Mouse (Mus musculus): ENCODE measurements around the gene Ano6. TPM values are rescaled to one million over a fixed set of nuclear protein-coding genes. Genes with fewer than 3 reads are reported as not detected.

Ano6 gene
- polyA plus RNA-seq, 1 experiment from 2014 or later: 27.8 TPM

DNA sequence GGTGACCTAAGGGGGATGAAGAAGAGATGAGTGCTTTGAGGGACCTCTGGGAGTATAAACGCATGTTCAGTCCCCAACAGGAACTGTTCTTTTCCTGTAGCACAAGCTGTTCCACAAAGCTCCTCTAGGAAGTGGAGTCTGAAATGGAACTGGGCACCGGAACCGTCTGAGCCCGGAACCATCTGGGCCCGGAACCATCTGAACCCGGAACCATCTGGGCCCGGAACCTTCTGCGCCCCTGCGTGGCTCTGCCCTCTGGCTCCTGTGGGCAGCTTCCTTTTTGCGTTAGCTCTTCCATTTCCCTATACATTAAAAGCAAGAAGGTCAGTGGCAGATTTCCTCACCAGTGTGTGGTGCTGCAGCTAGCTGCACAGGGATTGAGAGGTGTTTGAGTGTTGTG lies 85.3 kb downstream of the Ano6 start:
- Histone ChIP-seq H3K4me1 (ENCODE audit: control insufficient read depth, insufficient read depth, low read length) (peaks cover 4% of the 10 kb centered on the region; the same call in 1 of the 2 replicates), H3K9me3 (ENCODE audit: control insufficient read depth, low read length) (no peaks in the 10 kb centered on the region), H3K9ac (replicated peaks; ENCODE audit: low read length) (no peak overlapping the region), H3K36me3 (ENCODE audit: control insufficient read depth, insufficient read depth, low read length) (no peaks in the 10 kb centered on the region), H3K4me3 (replicated peaks; ENCODE audit: low read depth, low read length) (no peak overlapping the region), H3K4me2 (ENCODE audit: low read length) (no peak overlapping the region), H3K27ac (replicated peaks; ENCODE audit: low read depth, low read length) (no peak overlapping the region), H3K27me3 (ENCODE audit: control insufficient read depth, insufficient read depth, low read length) (no peaks in the 10 kb centered on the region)
- ATAC-seq (ENCODE audit: low FRiP score, low TSS enrichment): no peak
- DNase-seq: no peak
- 94% methylated on average over 10 of the region's 10 CpGs for WGBS

DNA sequence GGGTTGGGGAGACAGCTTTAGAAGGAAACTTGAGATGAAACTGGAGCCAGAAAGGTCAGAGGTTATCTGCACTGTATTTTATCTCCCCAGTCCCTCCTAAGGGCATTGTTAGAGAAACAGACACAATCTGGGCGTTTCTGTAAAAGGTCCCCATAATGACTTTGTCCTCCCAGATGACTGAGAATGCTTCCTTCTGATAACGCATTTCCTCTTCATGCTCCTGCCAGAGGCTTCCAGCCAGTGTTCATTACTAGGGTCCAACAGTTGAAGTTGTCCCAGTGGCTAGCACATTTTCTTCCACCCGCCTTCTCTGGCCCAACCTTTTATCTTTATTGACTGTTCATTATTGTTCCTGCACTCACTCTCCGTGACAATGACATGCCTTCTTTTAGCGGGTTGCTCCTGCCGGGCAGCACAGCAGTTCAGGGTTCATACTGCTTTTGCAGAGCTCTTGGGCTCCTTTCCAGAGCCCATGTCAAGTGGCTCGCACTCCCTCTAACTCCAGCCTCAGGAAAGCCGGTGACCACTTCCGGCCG lies 90.0 kb downstream of the Ano6 start:
- ATAC-seq (ENCODE audit: low FRiP score, low TSS enrichment) (no peak), DNase-seq (no peak)
- 0 out of 2 replicates have a peak overlapping the region, but pooled peaks have one; percentile 8 for H3K27ac ChIP-seq (replicated peaks; ENCODE audit: low read depth, low read length)
- no peak overlapping the region for H3K9ac ChIP-seq (replicated peaks; ENCODE audit: low read length)
- no peaks in the 10 kb centered on the region for H3K9me3 ChIP-seq (ENCODE audit: control insufficient read depth, low read length)
- no peaks in the 10 kb centered on the region for H3K36me3 ChIP-seq (ENCODE audit: control insufficient read depth, insufficient read depth, low read length)
- peaks cover 4% of the 10 kb centered on the region; the same call in 1 of the 2 replicates for H3K4me1 ChIP-seq (ENCODE audit: control insufficient read depth, insufficient read depth, low read length)
- 52% methylated on average over 10 of the region's 10 CpGs for WGBS
- H3K4me3 ChIP-seq (replicated peaks; ENCODE audit: low read depth, low read length): no peak overlapping the region
- H3K27me3 ChIP-seq (ENCODE audit: control insufficient read depth, insufficient read depth, low read length): no peaks in the 10 kb centered on the region
- no peak overlapping the region for H3K4me2 ChIP-seq (ENCODE audit: low read length)

DNA sequence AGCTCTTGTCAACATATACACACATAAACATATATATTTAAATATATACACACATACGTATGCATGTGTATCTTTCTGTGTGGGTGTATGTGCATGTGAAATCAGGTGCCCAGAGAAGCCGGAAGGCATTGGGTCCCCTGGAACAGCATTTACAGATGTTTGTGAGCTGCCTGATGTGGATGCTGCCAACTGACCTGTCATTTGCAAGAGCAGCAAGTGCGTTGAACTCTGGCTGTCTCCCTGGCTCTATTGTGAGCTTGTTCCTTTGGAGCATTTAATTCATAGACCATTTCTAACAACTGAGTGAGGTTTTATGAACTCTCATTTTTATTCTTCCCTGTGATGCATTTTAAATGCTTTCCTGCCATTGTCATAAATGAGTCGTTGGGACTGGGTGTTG lies 91.8 kb downstream of the Ano6 start:
- DNase-seq: no peak
- H3K9me3 ChIP-seq (ENCODE audit: control insufficient read depth, low read length): no peaks in the 10 kb centered on the region
- H3K4me1 ChIP-seq (ENCODE audit: control insufficient read depth, insufficient read depth, low read length): peaks cover 8% of the 10 kb centered on the region
- H3K36me3 ChIP-seq (ENCODE audit: control insufficient read depth, insufficient read depth, low read length): no peaks in the 10 kb centered on the region
- ATAC-seq (ENCODE audit: low FRiP score, low TSS enrichment): no peak
- no peak overlapping the region for H3K4me3 ChIP-seq (replicated peaks; ENCODE audit: low read depth, low read length)
- no peaks in the 10 kb centered on the region for H3K27me3 ChIP-seq (ENCODE audit: control insufficient read depth, insufficient read depth, low read length)
- no peak overlapping the region for H3K4me2 ChIP-seq (ENCODE audit: low read length)
- no peak overlapping the region for H3K27ac ChIP-seq (replicated peaks; ENCODE audit: low read depth, low read length)
- H3K9ac ChIP-seq (replicated peaks; ENCODE audit: low read length): no peak overlapping the region
- WGBS: 90% methylated on average over 4 of the region's 4 CpGs

DNA sequence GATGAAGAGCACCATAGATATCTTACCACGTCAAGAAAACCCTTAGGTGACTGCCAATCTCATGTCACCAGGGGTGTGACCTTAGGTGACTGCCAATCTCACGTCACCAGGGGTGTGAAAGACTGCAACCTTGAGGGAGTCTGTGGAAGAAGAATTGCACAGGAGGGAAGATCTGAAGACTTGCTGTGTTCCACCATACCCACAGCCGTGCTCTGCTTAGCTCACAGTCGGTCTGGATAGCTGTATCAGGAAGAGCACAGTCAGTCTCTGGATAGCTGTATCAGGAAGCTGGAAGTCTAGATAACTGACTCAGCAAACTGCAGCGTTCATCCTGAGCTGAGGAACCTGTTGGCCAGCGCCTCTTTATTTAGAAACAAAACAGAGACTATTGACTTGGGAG lies 92.9 kb downstream of the Ano6 start:
- H3K4me2 ChIP-seq (ENCODE audit: low read length): no peak overlapping the region
- H3K9ac ChIP-seq (replicated peaks; ENCODE audit: low read length): no peak overlapping the region
- DNase-seq: no peak
- no peaks in the 10 kb centered on the region for H3K36me3 ChIP-seq (ENCODE audit: control insufficient read depth, insufficient read depth, low read length)
- no peak overlapping the region for H3K4me3 ChIP-seq (replicated peaks; ENCODE audit: low read depth, low read length)
- no peak overlapping the region for H3K27ac ChIP-seq (replicated peaks; ENCODE audit: low read depth, low read length)
- no peak for ATAC-seq (ENCODE audit: low FRiP score, low TSS enrichment)
- WGBS: 82% methylated on average over 6 of the region's 6 CpGs
- no peaks in the 10 kb centered on the region for H3K27me3 ChIP-seq (ENCODE audit: control insufficient read depth, insufficient read depth, low read length)
- peaks cover 11% of the 10 kb centered on the region for H3K4me1 ChIP-seq (ENCODE audit: control insufficient read depth, insufficient read depth, low read length)
- H3K9me3 ChIP-seq (ENCODE audit: control insufficient read depth, low read length): no peaks in the 10 kb centered on the region

DNA sequence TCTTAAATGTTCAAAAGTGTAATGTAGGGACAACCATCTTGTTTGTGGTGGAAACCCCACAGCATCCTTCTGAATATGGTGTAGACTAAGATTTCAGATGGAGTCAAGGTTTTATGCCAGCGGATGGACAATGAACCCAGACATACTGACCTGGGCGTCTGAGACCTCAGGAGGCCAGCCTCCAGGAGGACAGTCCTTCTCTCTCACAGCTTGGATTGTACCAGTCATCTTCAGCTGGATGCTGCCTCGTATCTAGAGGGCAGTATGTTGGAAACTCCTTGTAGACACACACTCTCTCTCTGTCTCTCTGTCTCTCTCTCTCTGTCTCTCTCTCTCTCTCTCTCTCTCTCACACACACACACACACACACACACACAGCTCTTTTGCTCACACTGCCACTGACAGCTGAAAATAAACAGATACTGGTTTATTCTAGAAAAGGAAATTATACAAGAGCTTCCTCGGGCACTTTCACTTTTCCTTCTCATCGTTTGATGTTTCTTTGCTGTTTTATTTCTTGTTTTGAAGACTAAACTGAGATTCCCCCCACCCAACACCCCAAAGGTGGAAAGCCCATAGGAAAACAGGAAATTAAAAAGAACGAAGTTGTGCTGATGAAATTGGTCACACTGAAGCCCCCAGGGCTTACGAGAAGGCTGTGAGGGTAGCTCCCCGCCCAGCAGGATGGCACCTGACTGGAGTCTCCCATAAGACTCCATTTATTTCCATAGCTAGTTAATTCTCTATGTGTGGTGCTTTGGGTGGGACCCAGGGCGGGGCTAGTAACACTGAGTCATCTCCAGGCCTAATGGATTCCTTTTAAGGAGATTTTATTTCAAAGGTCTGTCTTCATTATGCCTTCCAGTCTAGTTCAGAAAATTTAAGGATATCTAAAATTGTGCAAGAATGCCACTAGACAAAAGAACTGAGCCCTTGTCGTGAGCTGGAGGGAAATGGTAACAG lies 94.3 kb downstream of the Ano6 start:
- peaks cover 11% of the 10 kb centered on the region for H3K4me1 ChIP-seq (ENCODE audit: control insufficient read depth, insufficient read depth, low read length)
- 92% methylated on average over 10 of the region's 10 CpGs for WGBS
- no peaks in the 10 kb centered on the region for H3K27me3 ChIP-seq (ENCODE audit: control insufficient read depth, insufficient read depth, low read length)
- DNase-seq: no peak
- no peak overlapping the region for H3K4me2 ChIP-seq (ENCODE audit: low read length)
- no peak overlapping the region for H3K27ac ChIP-seq (replicated peaks; ENCODE audit: low read depth, low read length)
- no peak overlapping the region for H3K9ac ChIP-seq (replicated peaks; ENCODE audit: low read length)
- H3K4me3 ChIP-seq (replicated peaks; ENCODE audit: low read depth, low read length): no peak overlapping the region
- no peaks in the 10 kb centered on the region for H3K36me3 ChIP-seq (ENCODE audit: control insufficient read depth, insufficient read depth, low read length)
- H3K9me3 ChIP-seq (ENCODE audit: control insufficient read depth, low read length): no peaks in the 10 kb centered on the region
- no peak for ATAC-seq (ENCODE audit: low FRiP score, low TSS enrichment)

DNA sequence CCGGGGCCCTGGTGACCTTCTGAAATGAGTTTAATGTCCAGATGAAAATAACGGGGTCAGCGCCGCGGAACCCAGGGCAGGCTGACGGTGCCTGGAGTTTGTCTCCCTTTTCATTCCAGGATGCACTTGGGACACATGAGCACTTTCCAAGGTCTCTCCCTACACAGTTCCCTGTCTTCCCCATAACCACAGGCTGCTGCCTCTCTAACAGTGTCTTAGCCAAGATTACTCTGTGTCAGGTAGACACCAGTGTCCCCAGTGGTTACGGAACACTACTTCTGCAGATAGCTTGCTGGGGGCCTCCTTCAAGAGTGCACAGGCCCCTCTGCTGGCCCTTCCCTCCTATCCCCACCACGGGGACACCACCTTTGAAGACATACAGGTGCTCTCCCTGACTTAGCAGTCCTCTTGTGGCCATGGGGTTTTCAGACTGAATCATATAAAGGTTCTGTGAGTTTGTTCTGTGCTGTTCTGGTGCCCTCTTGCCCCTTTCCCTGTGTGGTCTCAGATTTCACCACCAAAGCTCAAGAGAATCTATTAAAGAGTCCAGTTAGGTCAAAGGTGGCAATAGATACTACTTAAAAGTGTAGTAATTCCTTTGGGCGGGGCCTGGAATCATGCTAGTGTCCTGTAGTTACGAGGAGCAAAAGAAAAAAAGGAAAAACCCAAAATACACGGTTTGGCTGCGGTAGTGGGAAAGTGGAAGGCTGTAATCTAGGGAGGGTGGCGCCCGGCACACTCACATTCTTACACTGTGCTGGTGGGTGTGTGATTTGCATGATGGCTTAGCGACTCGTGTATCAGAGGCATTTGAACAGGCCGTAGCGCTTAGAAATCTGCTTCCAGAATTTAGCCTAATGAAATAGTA lies 95.5 kb downstream of the Ano6 start:
- Histone ChIP-seq H3K27me3 (ENCODE audit: control insufficient read depth, insufficient read depth, low read length) (no peaks in the 10 kb centered on the region), H3K36me3 (ENCODE audit: control insufficient read depth, insufficient read depth, low read length) (no peaks in the 10 kb centered on the region), H3K4me2 (ENCODE audit: low read length) (no peak overlapping the region), H3K4me3 (replicated peaks; ENCODE audit: low read depth, low read length) (no peak overlapping the region), H3K9me3 (ENCODE audit: control insufficient read depth, low read length) (no peaks in the 10 kb centered on the region), H3K27ac (replicated peaks; ENCODE audit: low read depth, low read length) (no peak overlapping the region), H3K9ac (replicated peaks; ENCODE audit: low read length) (no peak overlapping the region), H3K4me1 (ENCODE audit: control insufficient read depth, insufficient read depth, low read length) (peaks cover 7% of the 10 kb centered on the region)
- ATAC-seq (ENCODE audit: low FRiP score, low TSS enrichment): no peak
- 83% methylated on average over 18 of the region's 18 CpGs for WGBS
- DNase-seq: no peak

DNA sequence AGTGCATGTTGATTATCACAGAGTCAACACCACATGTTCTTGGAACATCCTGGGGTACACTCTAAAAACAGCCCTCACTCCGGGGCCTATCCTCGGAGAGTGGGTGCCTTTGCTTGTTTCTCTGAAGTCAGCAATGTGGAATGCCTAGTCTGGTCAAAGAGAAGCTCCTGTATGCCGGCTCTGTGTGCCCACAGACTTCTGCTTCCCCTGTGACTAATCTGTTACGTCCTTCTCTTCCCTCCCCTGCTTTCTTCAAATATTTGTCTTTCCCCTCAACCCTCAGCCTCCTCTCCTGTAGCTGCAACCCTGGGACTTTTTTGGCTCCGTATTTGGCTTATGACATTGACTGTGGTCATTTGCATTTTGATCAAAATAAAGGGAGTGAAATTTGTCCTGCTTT lies 96.7 kb downstream of the Ano6 start:
- ATAC-seq (ENCODE audit: low FRiP score, low TSS enrichment) (no peak), DNase-seq (no peak)
- Histone ChIP-seq H3K4me2 (ENCODE audit: low read length) (no peak overlapping the region), H3K4me3 (replicated peaks; ENCODE audit: low read depth, low read length) (no peak overlapping the region), H3K4me1 (ENCODE audit: control insufficient read depth, insufficient read depth, low read length) (peaks cover 7% of the 10 kb centered on the region), H3K36me3 (ENCODE audit: control insufficient read depth, insufficient read depth, low read length) (no peaks in the 10 kb centered on the region), H3K9me3 (ENCODE audit: control insufficient read depth, low read length) (no peaks in the 10 kb centered on the region), H3K27me3 (ENCODE audit: control insufficient read depth, insufficient read depth, low read length) (no peaks in the 10 kb centered on the region), H3K9ac (replicated peaks; ENCODE audit: low read length) (no peak overlapping the region), H3K27ac (replicated peaks; ENCODE audit: low read depth, low read length) (no peak overlapping the region)
- 43% methylated on average over 5 of the region's 5 CpGs for WGBS

DNA sequence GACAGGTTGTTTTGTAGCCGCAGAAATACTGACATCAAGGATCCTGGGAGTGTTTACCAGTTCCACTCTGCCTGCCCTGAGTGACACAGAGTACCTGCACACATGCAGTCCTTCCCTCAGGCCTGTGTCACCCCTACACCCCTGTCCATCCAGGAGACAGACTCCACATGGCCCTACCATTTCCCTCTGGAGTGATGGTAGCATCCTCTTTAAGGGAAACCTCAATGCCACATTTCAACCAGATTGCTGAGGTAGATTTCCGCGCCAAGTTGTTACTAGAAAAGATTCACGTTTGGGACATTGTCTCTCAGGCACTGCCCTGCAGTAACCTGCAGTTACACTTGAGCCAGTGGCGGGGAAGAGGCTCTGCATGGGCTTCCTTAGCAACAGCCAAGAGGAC lies 97.9 kb downstream of the Ano6 start:
- no peak for ATAC-seq (ENCODE audit: low FRiP score, low TSS enrichment)

More for the DNA sequence above, 97.9 kb downstream of the Ano6 start:
- no peaks in the 10 kb centered on the region for H3K36me3 ChIP-seq (ENCODE audit: control insufficient read depth, insufficient read depth, low read length)
- no peaks in the 10 kb centered on the region for H3K9me3 ChIP-seq (ENCODE audit: control insufficient read depth, low read length)
- no peak for DNase-seq
- no peaks in the 10 kb centered on the region for H3K27me3 ChIP-seq (ENCODE audit: control insufficient read depth, insufficient read depth, low read length)
- peaks cover 7% of the 10 kb centered on the region for H3K4me1 ChIP-seq (ENCODE audit: control insufficient read depth, insufficient read depth, low read length)
- no peak overlapping the region for H3K4me2 ChIP-seq (ENCODE audit: low read length)
- WGBS: 80% methylated on average over 5 of the region's 5 CpGs
- H3K9ac ChIP-seq (replicated peaks; ENCODE audit: low read length): no peak overlapping the region
- no peak overlapping the region for H3K4me3 ChIP-seq (replicated peaks; ENCODE audit: low read depth, low read length)
- no peak overlapping the region; the same call in 1 of the 2 replicates for H3K27ac ChIP-seq (replicated peaks; ENCODE audit: low read depth, low read length)
